Mouse (Mus musculus): Measurements from ENCODE around the gene Ntrk3.

Ntrk3 gene

GRCm38 (mm10) chr7:78720989-78721816 is 16.6 kb downstream of the Ntrk3 start:
- in situ Hi-C loops (cut with MboI), result no loop called here

GRCm38 (mm10) chr7:78719795-78720460 is 17.9 kb downstream of the Ntrk3 start:
- in situ Hi-C loops (cut with MboI), result no loop called here

GRCm38 (mm10) chr7:78719117-78719516 is 18.7 kb downstream of the Ntrk3 start:
- in situ Hi-C loops (cut with MboI), result no loop called here

GRCm38 (mm10) chr7:78718191-78718609 is 19.6 kb downstream of the Ntrk3 start:
- in situ Hi-C loops (cut with MboI), result no loop called here

GRCm38 (mm10) chr7:78707708-78708107 is 30.1 kb downstream of the Ntrk3 start:
- in situ Hi-C loops (cut with MboI), result no loop called here

- in situ Hi-C loops (cut with MboI), result no loop called here
These were observed 30.7 kb downstream of the Ntrk3 start for GRCm38 (mm10) chr7:78707122-78707521.

GRCm38 (mm10) chr7:78702676-78703075 is 35.1 kb downstream of the Ntrk3 start:
- in situ Hi-C loops (cut with MboI), result no loop called here

- in situ Hi-C loops (cut with MboI), result no loop called here
These were observed 42.6 kb downstream of the Ntrk3 start for GRCm38 (mm10) chr7:78695200-78695599.

- in situ Hi-C loops (cut with MboI), result no loop called here
These were observed 44.7 kb downstream of the Ntrk3 start for GRCm38 (mm10) chr7:78693148-78693547.

GRCm38 (mm10) chr7:78690956-78691355 is 46.9 kb downstream of the Ntrk3 start:
- in situ Hi-C loops (cut with MboI), result no loop called here

GRCm38 (mm10) chr7:78684943-78685342 is 52.9 kb downstream of the Ntrk3 start:
- in situ Hi-C loops (cut with MboI), result no loop called here

GRCm38 (mm10) chr7:78680871-78681270 is 56.9 kb downstream of the Ntrk3 start:
- in situ Hi-C loops (cut with MboI), result no loop called here

GRCm38 (mm10) chr7:78669407-78669806 is 68.4 kb downstream of the Ntrk3 start:
- in situ Hi-C loops (cut with MboI), result no loop called here

GRCm38 (mm10) chr7:78668916-78669315 is 68.9 kb downstream of the Ntrk3 start:
- in situ Hi-C loops (cut with MboI), result no loop called here

- in situ Hi-C loops (cut with MboI), result no loop called here
These were observed 69.7 kb downstream of the Ntrk3 start for GRCm38 (mm10) chr7:78668003-78668635.

- in situ Hi-C loops (cut with MboI), result no loop called here
These were observed 77.0 kb downstream of the Ntrk3 start for GRCm38 (mm10) chr7:78660832-78661231.

- in situ Hi-C loops (cut with MboI), result no loop called here
These were observed 78.0 kb downstream of the Ntrk3 start for GRCm38 (mm10) chr7:78659846-78660245.

- in situ Hi-C loops (cut with MboI), result no loop called here
These were observed 79.8 kb downstream of the Ntrk3 start for GRCm38 (mm10) chr7:78658026-78658425.

- in situ Hi-C loops (cut with MboI), result no loop called here
These were observed 81.6 kb downstream of the Ntrk3 start for GRCm38 (mm10) chr7:78656181-78656580.

GRCm38 (mm10) chr7:78653686-78654085 is 84.1 kb downstream of the Ntrk3 start:
- in situ Hi-C loops (cut with MboI), result no loop called here

- in situ Hi-C loops (cut with MboI), result no loop called here
These were observed 85.5 kb downstream of the Ntrk3 start for GRCm38 (mm10) chr7:78652296-78652695.

- in situ Hi-C loops (cut with MboI), result no loop called here
These were observed 86.3 kb downstream of the Ntrk3 start for GRCm38 (mm10) chr7:78651540-78651939.

GRCm38 (mm10) chr7:78643667-78644066 is 94.1 kb downstream of the Ntrk3 start:
- in situ Hi-C loops (cut with MboI), result no loop called here
